Mouse (Mus musculus) c-Kit-positive CD71-positive TER-119-negative erythroid progenitor cells, embryonic 14.5 days (primary cell): ENCODE results near the gene Gm29666.

Experiments
- DNase-seq: peaks from one replicate; pipeline ENCODE4 v3.0.0-alpha.2; 2013; ENCODE audit warnings: low read depth

Gene Gm29666

DNA sequence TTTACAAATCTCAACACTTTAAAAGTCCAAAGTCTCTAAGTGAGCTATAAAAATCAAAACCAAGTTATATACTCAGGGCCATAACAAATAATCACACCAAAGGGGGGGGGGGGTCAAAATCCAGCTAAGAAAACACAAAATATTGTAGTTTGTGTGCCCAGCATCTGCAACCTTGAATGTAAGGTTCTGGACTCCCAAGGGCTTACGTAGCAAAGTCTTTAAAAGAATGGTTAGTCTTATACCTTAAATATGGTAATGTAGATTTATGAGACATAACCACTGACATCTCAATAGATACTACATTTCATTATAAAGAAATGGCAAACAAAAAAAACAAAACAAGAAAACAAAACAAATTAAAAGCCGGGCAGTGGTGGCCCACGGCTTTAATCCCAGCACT lies at the start of gene Gm29666:
TSS of gene Gm29666 (minus strand) at position 101 of the 400 bp plus-strand sequence.
- DNase-seq: no peak

DNA sequence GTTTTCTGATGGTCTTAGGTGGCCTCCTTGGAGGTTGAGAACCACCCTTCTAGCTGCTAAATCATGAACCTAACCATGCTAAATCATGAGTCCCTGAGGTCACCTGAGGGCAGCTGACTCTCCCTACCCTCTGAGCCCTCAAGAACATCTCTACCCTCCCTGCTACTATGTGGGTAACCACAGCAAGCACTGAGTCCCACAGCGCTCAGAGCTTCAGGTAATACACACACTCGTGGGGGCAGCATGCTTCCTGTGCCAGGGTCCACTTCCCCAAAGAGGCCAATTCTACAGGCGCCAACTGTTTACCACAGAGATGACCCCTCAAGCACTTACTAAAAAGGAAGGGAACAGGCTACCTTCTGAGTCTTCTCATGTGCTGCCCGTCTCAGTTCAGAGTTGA lies 48.7 kb upstream of the Gm29666 start:
- DNase-seq: no peak

- peak; percentile 29 for DNase-seq
Measured at GRCm38 (mm10) chr15:84965575-84966360, 45.9 kb upstream of the Gm29666 start.

- DNase-seq: no peak
Measured at GRCm38 (mm10) chr15:84964771-84965170, 44.9 kb upstream of the Gm29666 start.

DNA sequence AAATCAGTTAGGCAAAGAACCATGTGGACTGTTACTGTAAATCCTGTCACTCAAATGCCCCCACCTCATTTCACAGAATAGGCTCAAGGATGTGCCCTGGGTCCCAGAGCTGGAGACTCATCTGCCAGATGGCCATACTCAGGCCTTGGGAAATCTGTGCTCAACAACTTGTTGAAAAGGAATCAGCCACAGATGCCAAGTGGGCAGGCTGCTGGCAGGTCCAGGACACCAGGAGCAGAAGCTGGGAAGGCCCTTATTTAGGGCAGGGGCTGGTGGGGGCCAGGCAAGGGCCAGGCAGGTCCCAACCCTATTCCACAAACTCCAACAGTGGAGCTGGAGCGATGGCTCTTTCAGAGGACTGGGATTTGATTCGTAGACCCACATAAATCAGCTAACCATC lies 42.7 kb upstream of the Gm29666 start:
- DNase-seq: no peak

DNA sequence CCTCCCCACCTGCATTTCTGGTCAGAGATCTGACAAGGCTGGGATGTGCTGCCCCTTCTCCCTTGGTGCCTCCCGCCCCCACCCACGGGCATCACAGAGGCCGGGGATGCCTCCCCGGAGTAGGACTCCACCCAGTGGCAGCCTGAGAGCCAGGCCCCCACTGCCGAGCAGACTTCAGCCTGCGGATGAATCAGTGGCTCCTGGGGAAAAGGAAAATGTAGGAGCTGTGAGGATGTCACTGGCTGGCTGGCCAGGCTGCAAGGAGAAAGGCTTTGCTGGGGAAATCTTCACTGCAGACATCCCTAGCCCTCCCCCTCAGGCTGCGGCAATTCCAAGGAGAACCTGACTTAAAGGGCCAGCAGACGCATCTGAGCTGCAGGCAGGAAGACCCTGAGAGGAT lies 40.9 kb upstream of the Gm29666 start:
- DNase-seq: no peak

GRCm38 (mm10) chr15:84959891-84960290 lies 40.1 kb upstream of the Gm29666 start:
- DNase-seq: no peak

DNA sequence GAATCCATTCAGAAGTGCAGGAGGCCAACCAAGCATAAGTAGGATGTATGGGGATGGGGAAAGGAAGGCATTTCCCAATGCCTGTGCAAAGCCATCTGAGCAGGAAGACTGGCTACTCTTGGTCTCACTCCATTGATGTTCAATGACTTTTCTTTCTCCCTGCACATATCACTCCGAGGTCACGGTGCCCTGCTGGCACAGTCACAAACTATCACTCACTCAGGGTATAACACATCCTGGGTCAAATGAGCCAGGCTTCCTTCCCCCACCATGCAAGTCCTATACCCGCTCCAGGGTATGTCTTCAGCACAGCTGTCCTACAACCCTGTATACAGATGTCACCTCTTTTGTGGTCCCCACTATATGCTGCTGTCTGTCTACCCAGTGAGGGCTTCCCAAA lies 38.5 kb upstream of the Gm29666 start:
- no peak for DNase-seq

DNA sequence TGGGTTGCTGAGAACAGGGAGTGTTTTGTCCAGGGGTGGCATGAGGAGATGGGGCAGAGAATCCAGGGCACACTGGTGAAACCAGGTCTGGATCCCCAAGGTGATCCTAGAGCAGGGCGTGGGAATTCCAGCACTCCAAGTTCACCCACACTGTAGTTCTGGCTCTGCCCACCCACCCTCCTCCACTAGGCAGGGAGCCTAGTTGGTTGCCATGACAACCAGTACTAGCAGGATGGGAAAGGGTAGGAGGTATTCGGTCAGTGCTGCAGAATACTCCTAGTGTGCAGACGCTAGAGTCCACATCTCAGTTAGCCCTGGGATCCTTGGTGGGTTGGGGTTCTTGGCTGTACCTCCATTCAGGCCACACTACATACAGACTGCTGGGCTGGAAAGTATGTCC lies 38.0 kb upstream of the Gm29666 start:
- no peak for DNase-seq

- DNase-seq: no peak
Measured at GRCm38 (mm10) chr15:84953259-84953658, 33.4 kb upstream of the Gm29666 start.

DNA sequence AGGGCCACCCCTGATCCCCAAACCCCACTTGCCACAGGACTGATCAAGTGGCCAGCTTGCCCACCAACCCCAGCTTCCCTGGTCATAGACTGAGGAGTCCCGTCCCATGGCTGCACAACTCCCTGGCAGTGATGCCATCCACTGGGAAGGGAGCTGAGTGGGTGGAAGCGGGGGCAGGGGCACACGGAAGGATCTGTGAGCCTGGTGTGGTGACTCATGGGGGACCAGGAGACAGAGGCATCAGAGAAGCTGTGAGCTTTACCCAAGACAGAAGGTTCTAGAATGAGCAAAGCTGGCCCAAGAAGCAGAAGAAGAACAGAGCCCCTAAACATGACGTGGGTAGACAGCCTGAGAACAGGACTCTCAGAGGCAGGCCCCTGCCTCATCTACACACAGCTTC lies 30.2 kb upstream of the Gm29666 start:
- DNase-seq: no peak

DNA sequence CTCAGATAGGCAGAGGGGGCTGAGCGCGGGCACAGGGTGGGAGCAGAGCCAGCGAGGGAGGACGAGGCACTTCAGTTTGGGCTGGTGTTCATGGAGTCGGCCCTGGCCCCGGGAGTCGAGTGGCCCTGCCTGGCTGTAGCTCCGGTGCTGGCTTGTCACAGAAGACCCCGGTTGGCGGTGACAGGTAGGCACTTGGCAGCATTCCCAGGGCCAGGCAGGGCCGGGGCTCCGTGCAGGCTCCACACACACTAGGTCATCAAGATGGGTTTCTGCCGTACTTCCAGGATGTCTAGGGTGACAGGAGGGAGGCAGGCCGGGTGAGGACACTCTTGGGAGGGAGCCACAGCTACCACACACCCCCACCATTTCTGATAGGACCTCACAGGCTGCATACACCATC lies 29.2 kb upstream of the Gm29666 start:
- no peak for DNase-seq

- no peak for DNase-seq
Measured at GRCm38 (mm10) chr15:84944319-84944718, 24.5 kb upstream of the Gm29666 start.

- no peak for DNase-seq
Measured at GRCm38 (mm10) chr15:84942647-84943285, 22.9 kb upstream of the Gm29666 start.

GRCm38 (mm10) chr15:84940102-84940501 lies 20.3 kb upstream of the Gm29666 start:
- DNase-seq: no peak

- no peak for DNase-seq
Measured at GRCm38 (mm10) chr15:84934901-84935300, 15.1 kb upstream of the Gm29666 start.

DNA sequence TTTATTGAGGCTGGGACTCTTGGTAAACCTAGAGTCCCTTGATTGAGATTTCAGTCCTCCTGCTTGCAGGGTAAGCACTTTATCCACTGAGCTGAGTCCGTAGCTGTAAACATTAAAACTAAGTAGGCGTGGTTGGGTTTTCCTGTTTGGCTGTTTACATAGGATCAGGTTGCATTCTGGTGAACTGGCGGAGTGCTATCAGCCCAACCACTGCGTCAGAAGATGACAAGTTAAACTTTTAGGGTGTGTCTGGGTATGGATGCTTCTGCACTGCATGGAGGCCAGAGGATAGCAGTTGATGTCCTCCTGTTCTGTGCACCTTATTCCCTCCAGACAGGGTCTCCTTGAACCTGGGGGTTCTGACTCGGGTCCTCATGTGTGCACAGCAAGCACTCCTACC lies 12.5 kb upstream of the Gm29666 start:
- DNase-seq: no peak

DNA sequence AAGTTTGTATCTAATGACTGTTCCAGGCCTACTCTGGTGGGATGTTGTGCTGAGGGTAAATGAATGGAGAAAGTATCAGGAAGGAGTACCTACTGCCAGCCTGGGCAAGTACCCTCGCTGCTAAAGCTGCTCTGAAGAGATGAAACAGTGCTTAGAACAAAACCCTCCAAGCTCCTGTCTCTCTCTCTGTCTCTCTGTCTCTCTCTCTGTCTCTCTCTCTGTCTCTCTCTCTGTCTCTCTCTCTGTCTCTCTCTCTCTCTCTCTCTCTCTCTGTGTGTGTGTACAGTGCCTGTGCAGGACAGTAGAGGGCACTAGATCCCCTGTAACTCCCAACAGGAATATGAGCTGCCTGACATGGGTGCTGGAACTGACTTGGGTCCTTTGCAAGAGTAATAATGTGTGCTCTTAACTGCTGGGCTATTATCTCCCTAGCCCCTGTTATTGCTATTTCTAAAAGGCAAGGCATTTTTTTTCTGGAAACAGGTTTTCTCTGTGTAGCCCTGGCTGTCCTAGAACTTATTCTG lies 5.7 kb upstream of the Gm29666 start:
- peak; percentile 21 for DNase-seq

DNA sequence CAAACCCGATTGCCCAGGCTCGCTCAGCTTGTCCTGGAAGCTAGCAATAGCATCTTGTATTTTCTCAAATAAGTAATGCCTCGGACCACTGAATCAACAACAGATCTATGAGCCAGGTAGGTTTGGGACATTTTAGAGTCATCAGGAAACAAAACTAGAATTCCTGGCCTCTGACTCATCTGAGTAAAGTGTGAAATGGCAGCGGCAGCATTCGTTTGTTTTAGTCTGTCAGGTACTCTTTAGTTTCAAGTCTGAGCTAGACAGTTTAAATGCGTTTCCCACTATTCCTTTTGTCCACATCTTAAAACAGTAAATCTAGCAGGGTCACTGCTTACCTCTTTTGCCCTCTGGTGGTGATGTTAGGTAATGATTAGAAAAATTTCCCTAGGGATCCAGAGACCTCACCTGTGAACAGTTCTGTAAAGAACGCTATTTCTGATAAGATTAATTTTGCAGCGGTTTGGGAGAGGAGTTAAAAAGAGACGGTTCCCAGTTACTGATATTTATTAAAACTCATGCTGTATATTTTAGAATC lies 5.0 kb upstream of the Gm29666 start:
- DNase-seq: peak; percentile 48

DNA sequence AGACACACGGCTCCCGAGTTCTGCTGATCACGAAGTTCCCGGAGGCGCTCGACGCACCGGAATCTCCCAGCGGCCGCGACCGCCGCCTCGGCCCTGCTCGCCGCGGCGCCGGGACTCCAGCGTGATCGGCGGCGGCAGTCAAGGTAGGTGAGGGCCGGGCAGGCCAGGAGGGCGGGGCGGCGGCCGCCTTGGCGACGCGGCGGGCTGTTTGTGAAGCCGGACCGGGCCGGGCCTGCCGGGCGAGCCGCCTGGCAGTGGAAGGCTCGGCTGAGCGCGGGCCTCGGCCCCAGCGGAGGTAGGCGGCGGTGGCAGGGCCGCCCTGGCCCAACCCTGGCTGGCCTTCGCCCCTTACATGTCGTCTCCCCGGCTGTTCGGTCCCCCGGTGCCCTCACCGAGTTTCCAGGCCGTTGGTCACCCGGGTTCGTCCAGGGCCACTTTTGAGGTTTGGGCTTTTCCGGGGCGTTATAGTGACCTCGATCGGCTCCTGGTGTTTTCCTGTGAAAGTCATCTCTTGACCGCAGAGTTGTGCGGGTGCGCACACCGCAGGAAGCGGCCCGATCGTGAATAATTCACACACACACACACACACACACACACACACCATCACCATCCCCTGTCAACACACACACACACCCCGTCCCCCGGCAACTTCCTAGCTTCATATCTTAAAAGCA lies 3.8 kb upstream of the Gm29666 start:
- DNase-seq: no peak

- peak; percentile 97 for DNase-seq
Measured at GRCm38 (mm10) chr15:84922884-84923507, 3.2 kb upstream of the Gm29666 start, which contains the start of gene Nup50. Nup50 (plus strand) TSS chr15:84923411.

- DNase-seq: no peak
Measured at GRCm38 (mm10) chr15:84913201-84913600, 6.6 kb downstream of the Gm29666 start.
